In genomic region chr4:62741055-62741453, GRCm38 (mm10) we compare ENCODE assay signal across 26 mouse cellular contexts.
DNase-seq lines count a peak whose midpoint lies in the region; ATAC-seq lines count a peak whose summit lies in the region.
"Had no signal": no experiment of that assay in that cellular context is flagged by ENCODE, and none has a peak within 500 bp of the region (broad histone marks: within the 10 kb centered on the region; RNA-seq: fewer than 3 reads in every experiment).

No protein-coding gene starts in this region.

- peaks cover 71% of the 10 kb centered on the region for H3K4me1 ChIP-seq in forebrain, embryonic 10.5 days
- H3K4me1 ChIP-seq in forebrain, embryonic 13.5 days, result peaks cover 23% of the 10 kb centered on the region
- peaks cover 53% of the 10 kb centered on the region for H3K4me1 ChIP-seq in heart, embryonic 16.5 days (ENCODE audit: control insufficient read depth, insufficient read depth, low read length)
- peaks cover 67% of the 10 kb centered on the region for H3K4me1 ChIP-seq in midbrain, embryonic 10.5 days
- peaks cover 5% of the 10 kb centered on the region for H3K4me1 ChIP-seq in midbrain, embryonic 15.5 days

- intact Hi-C loops in heart, postnatal 36 days (cut with DNase I), result no loop called here

- no peaks in the 10 kb centered on the region for H3K9me3 ChIP-seq in forebrain, embryonic 10.5 days
- no peaks in the 10 kb centered on the region for H3K9me3 ChIP-seq in forebrain, embryonic 13.5 days (replicated peaks)
- no peaks in the 10 kb centered on the region for H3K9me3 ChIP-seq in heart, embryonic 16.5 days (replicated peaks; ENCODE audit: control insufficient read depth, low read length)
- H3K9me3 ChIP-seq in midbrain, embryonic 10.5 days (replicated peaks), result no peaks in the 10 kb centered on the region; the same call in 1 of the 2 replicates
- H3K9me3 ChIP-seq in midbrain, embryonic 15.5 days, result no peaks in the 10 kb centered on the region
- H3K9me3 ChIP-seq: embryonic facial prominence, embryonic 12.5 days; stomach, embryonic 15.5 days had no signal

- no peaks in the 10 kb centered on the region for H3K27me3 ChIP-seq in forebrain, embryonic 10.5 days (ENCODE audit: poor library complexity, severe bottlenecking)
- H3K27me3 ChIP-seq in forebrain, embryonic 13.5 days, result no peaks in the 10 kb centered on the region
- no peaks in the 10 kb centered on the region for H3K27me3 ChIP-seq in heart, embryonic 16.5 days (ENCODE audit: control insufficient read depth, insufficient read depth, low read length)
- H3K27me3 ChIP-seq in midbrain, embryonic 10.5 days (ENCODE audit: low read depth, poor library complexity, severe bottlenecking), result no peaks in the 10 kb centered on the region
- no peaks in the 10 kb centered on the region for H3K27me3 ChIP-seq in midbrain, embryonic 15.5 days (replicated peaks)
- H3K27me3 ChIP-seq: embryonic facial prominence, embryonic 12.5 days; stomach, embryonic 15.5 days had no signal

- no peak overlapping the region for H3K9ac ChIP-seq in forebrain, embryonic 13.5 days
- H3K9ac ChIP-seq in heart, embryonic 16.5 days (ENCODE audit: low read length), result no peak overlapping the region
- no peak overlapping the region for H3K9ac ChIP-seq in midbrain, embryonic 15.5 days
- H3K9ac ChIP-seq: embryonic facial prominence, embryonic 12.5 days; hindbrain, embryonic 14.5 days; liver, embryonic 14.5 days; stomach, embryonic 15.5 days had no signal

- no peak for DNase-seq in forebrain, embryonic 10.5 days (ENCODE audit: extremely low spot score, low spot score)
- DNase-seq in heart, postnatal 36 days, result no peak
- DNase-seq in midbrain, embryonic 10.5 days (ENCODE audit: low spot score), result no peak
- DNase-seq in right cerebral cortex, adult 18-20 months, result no peak
- DNase-seq: adrenal gland, adult 2 months; cerebellum, adult 11 months; cerebellum, adult 9-10 months; cerebellum, postnatal 36 days; gastrocnemius, postnatal 14 days; heart, postnatal 14 days; kidney, adult 9 months; kidney, postnatal 10 days; layer of hippocampus, adult 9-11 months; liver; right cerebral cortex, postnatal 14 days had no signal

- H3K4me2 ChIP-seq in forebrain, embryonic 13.5 days, result no peak overlapping the region
- no peak overlapping the region for H3K4me2 ChIP-seq in heart, embryonic 16.5 days (ENCODE audit: low read depth, low read length)
- no peak overlapping the region for H3K4me2 ChIP-seq in midbrain, embryonic 15.5 days
- H3K4me2 ChIP-seq: embryonic facial prominence, embryonic 12.5 days; hindbrain, embryonic 14.5 days; lung, embryonic 14.5 days; midbrain, embryonic 11.5 days; stomach, embryonic 15.5 days had no signal

- 90% methylated on average over 5 of the region's 5 CpGs for WGBS in forebrain, embryonic 10.5 days
- WGBS in forebrain, embryonic 13.5 days, result 80% methylated on average over 5 of the region's 5 CpGs
- 81% methylated on average over 5 of the region's 5 CpGs for WGBS in heart, embryonic 16.5 days
- WGBS in midbrain, embryonic 10.5 days, result 86% methylated on average over 5 of the region's 5 CpGs
- 71% methylated on average over 5 of the region's 5 CpGs for WGBS in midbrain, embryonic 15.5 days

- no peak for ATAC-seq in forebrain, embryonic 13.5 days
- ATAC-seq in heart, embryonic 16.5 days (replicated peaks; ENCODE audit: extremely low read depth, insufficient read depth, low FRiP score), result no peak
- no peak for ATAC-seq in midbrain, embryonic 15.5 days (replicated peaks)
- ATAC-seq: intestine, postnatal 0 days had no signal

- H3K4me3 ChIP-seq in forebrain, embryonic 10.5 days, result no peak overlapping the region
- no peak overlapping the region for H3K4me3 ChIP-seq in forebrain, embryonic 13.5 days
- no peak overlapping the region for H3K4me3 ChIP-seq in heart, embryonic 16.5 days (ENCODE audit: low read length)
- H3K4me3 ChIP-seq in midbrain, embryonic 10.5 days, result no peak overlapping the region
- H3K4me3 ChIP-seq in midbrain, embryonic 15.5 days, result no peak overlapping the region
- H3K4me3 ChIP-seq: embryonic facial prominence, embryonic 12.5 days; myocyte; stomach, embryonic 15.5 days had no signal

- peak overlapping the region; percentile 87 for H3K27ac ChIP-seq in forebrain, embryonic 10.5 days
- no peak overlapping the region for H3K27ac ChIP-seq in forebrain, embryonic 13.5 days
- H3K27ac ChIP-seq in heart, embryonic 16.5 days (ENCODE audit: low read length), result peak overlapping the region; percentile 31; the same call in 1 of the 2 replicates
- peak overlapping the region; percentile 85 for H3K27ac ChIP-seq in midbrain, embryonic 10.5 days (replicated peaks)
- H3K27ac ChIP-seq in midbrain, embryonic 15.5 days, result no peak overlapping the region
- H3K27ac ChIP-seq: hindbrain, embryonic 14.5 days; liver, embryonic 14.5 days had no signal

- no peaks in the 10 kb centered on the region for H3K36me3 ChIP-seq in forebrain, embryonic 10.5 days (replicated peaks)
- H3K36me3 ChIP-seq in forebrain, embryonic 13.5 days (ENCODE audit: poor library complexity, severe bottlenecking), result no peaks in the 10 kb centered on the region
- no peaks in the 10 kb centered on the region for H3K36me3 ChIP-seq in heart, embryonic 16.5 days (ENCODE audit: control insufficient read depth, insufficient read depth)
- no peaks in the 10 kb centered on the region for H3K36me3 ChIP-seq in midbrain, embryonic 10.5 days
- no peaks in the 10 kb centered on the region for H3K36me3 ChIP-seq in midbrain, embryonic 15.5 days (replicated peaks)
- H3K36me3 ChIP-seq: embryonic facial prominence, embryonic 12.5 days; stomach, embryonic 15.5 days had no signal

Comparison
In these comparisons a context has a peak if more than half of its experiments do, and no peak if none do; other contexts are left out.
1. H3K27ac ChIP-seq: peak in forebrain, embryonic 10.5 days (single experiment), heart, embryonic 16.5 days (single experiment) and midbrain, embryonic 10.5 days (single experiment); none in forebrain, embryonic 13.5 days (single experiment) and midbrain, embryonic 15.5 days (single experiment).